Mouse (Mus musculus): ENCODE measurements around the gene Kcnk10. TPM values are rescaled to one million over a fixed set of nuclear protein-coding genes. Genes with fewer than 3 reads are reported as not detected.

Kcnk10 gene
- total and polyA plus RNA-seq, 3 experiments = 0.16 TPM; not detected in 2

DNA sequence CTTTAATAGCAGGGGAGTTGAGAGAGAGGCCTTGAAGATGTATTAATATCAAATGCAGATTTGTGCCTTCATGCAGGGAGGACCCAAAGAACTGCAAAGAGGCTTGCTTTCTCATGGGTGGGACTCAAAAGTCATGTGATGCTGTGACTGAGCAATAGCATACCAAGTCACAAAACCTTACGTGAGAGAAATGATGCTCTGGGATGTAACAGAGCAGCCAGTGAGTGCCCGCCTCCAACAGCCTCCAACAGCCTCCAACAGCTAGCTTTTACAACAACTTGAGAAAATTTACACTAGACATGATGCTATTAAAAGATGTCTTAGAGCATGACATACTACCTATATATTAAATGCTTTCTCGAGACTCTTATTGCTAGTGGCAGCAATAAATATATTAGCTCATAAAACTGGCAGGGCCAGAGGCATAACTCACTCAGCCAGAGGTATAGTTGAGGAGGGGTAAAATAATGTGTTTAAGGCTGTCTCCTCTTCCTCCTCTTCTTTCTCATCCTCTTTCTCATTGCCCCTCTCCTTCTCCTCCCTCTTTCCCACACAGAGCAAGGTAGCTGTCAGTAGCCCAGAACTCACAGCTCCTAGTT lies 36.9 kb upstream of the Kcnk10 start:
- no peak for ATAC-seq (ENCODE audit: extremely low read depth, insufficient number of reproducible peaks, low FRiP score, poor library complexity, severe bottlenecking)
- Histone ChIP-seq H3K36me3 (replicated peaks) (no peaks in the 10 kb centered on the region), H3K27me3 (ENCODE audit: insufficient read depth, low read length) (no peaks in the 10 kb centered on the region), H3K4me3 (ENCODE audit: low read depth, low read length) (no peak overlapping the region), H3K4me1 (ENCODE audit: insufficient read depth, low read depth, low read length) (no peaks in the 10 kb centered on the region), H3K9me3 (replicated peaks) (no peaks in the 10 kb centered on the region)
- no peak for TF ChIP-seq POLR2AphosphoS5 (IDR thresholded peaks at IDR 0.05; ENCODE audit: insufficient replicate concordance, low read depth, low read length)
- no peak for TF ChIP-seq CTCF (IDR thresholded peaks at IDR 0.05; ENCODE audit: low read depth, low read length)
- no peak for TF ChIP-seq GATA2 (IDR thresholded peaks at IDR 0.05; ENCODE audit: borderline replicate concordance, low read depth, low read length)
- no peak for TF ChIP-seq GATA1 (IDR thresholded peaks at IDR 0.05; ENCODE audit: borderline replicate concordance, low read length)
- no peak for TF ChIP-seq TAL1 (conservative IDR thresholded peaks at IDR 0.05; ENCODE audit: low read depth, low read length)
- no peak for DNase-seq (ENCODE audit: low spot score)

DNA sequence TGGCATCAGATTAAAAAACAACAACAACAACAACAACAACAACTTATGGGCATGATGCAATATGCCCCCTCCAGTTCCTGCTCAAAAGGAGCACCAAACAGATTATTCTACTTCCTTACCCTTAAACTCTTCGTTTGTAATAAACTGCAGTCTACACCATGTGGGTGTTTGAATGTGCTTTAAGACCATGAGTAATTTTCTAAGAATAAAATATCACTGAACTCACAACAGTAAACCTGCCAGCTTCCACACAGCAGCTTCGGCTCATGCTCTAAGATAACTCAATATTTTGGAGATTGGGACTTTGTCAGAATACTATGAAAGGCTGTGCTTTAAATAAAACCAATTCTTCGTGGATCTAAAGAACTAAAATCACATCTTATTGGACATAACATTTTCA lies 32.2 kb upstream of the Kcnk10 start:
- DNase-seq (ENCODE audit: low spot score) (no peak), ATAC-seq (ENCODE audit: extremely low read depth, insufficient number of reproducible peaks, low FRiP score, poor library complexity, severe bottlenecking) (no peak)
- H3K27me3 ChIP-seq (ENCODE audit: insufficient read depth, low read length) = no peaks in the 10 kb centered on the region
- TF ChIP-seq TAL1 (conservative IDR thresholded peaks at IDR 0.05; ENCODE audit: low read depth, low read length) (no peak), GATA2 (IDR thresholded peaks at IDR 0.05; ENCODE audit: borderline replicate concordance, low read depth, low read length) (no peak), POLR2AphosphoS5 (IDR thresholded peaks at IDR 0.05; ENCODE audit: insufficient replicate concordance, low read depth, low read length) (no peak), CTCF (IDR thresholded peaks at IDR 0.05; ENCODE audit: low read depth, low read length) (no peak), GATA1 (IDR thresholded peaks at IDR 0.05; ENCODE audit: borderline replicate concordance, low read length) (no peak)
- no peak overlapping the region for H3K4me3 ChIP-seq (ENCODE audit: low read depth, low read length)
- no peaks in the 10 kb centered on the region for H3K4me1 ChIP-seq (ENCODE audit: insufficient read depth, low read depth, low read length)
- no peaks in the 10 kb centered on the region for H3K9me3 ChIP-seq (replicated peaks)
- H3K36me3 ChIP-seq (replicated peaks) = no peaks in the 10 kb centered on the region

DNA sequence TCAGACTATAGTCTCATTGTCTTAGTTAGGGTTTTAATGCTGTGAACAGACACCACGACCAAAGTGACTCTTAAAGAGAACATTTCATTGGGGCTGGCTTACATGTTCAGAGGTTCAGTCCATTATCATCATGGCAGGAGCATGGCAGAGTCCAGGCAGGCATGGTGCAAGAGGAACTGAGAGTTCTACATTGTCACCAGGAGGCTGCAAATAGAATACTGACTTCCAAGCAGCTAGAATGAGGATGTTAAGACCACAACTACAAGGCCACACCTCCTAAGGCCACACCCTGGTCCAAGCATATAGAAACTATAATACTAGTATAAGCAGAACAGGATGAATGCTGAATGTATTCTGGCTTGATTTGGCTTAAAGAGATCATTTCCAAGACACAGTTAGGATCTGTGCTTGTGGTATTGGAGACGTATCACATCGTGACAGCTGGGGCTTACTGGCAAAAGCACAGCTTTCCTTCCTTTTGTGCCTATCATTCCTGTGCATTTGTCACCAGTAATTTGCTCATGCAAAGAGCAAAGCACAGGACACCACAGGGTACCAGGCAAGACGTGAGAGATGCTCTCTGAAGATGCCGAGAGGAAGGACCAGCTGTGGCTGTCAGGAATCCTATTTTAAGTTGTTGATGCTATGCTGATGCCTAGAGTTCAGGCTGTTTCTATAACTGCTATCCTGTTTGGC lies 28.6 kb upstream of the Kcnk10 start:
- H3K36me3 ChIP-seq (replicated peaks) = no peaks in the 10 kb centered on the region
- no peak overlapping the region for H3K4me3 ChIP-seq (ENCODE audit: low read depth, low read length)
- ATAC-seq (ENCODE audit: extremely low read depth, insufficient number of reproducible peaks, low FRiP score, poor library complexity, severe bottlenecking) = no peak
- TF ChIP-seq GATA1 (IDR thresholded peaks at IDR 0.05; ENCODE audit: borderline replicate concordance, low read length) = no peak
- TF ChIP-seq CTCF (IDR thresholded peaks at IDR 0.05; ENCODE audit: low read depth, low read length) = no peak
- no peak for TF ChIP-seq GATA2 (IDR thresholded peaks at IDR 0.05; ENCODE audit: borderline replicate concordance, low read depth, low read length)
- no peak for TF ChIP-seq POLR2AphosphoS5 (IDR thresholded peaks at IDR 0.05; ENCODE audit: insufficient replicate concordance, low read depth, low read length)
- no peak for TF ChIP-seq TAL1 (conservative IDR thresholded peaks at IDR 0.05; ENCODE audit: low read depth, low read length)
- DNase-seq (ENCODE audit: low spot score) = no peak
- no peaks in the 10 kb centered on the region for H3K27me3 ChIP-seq (ENCODE audit: insufficient read depth, low read length)
- H3K4me1 ChIP-seq (ENCODE audit: insufficient read depth, low read depth, low read length) = no peaks in the 10 kb centered on the region
- H3K9me3 ChIP-seq (replicated peaks) = no peaks in the 10 kb centered on the region

DNA sequence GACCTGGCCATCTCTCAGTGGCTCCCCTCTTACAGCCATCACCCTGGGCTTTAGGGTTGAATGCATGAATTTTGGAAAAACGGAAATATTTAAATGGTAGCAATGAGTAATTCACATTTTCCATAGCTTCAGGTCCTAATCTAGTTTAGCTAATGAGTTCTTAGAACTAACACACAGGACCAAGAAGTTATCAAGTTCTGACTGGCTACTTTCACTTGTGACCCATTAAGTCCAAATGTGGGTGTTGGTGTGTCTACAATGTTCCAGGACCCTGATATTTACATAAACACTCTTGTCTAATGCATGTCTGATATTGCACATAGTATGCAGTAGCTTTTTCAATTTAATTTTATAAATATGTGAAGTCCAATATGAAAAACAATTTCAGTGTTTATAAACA lies 27.2 kb upstream of the Kcnk10 start:
- Histone ChIP-seq H3K36me3 (replicated peaks) (no peaks in the 10 kb centered on the region), H3K4me1 (ENCODE audit: insufficient read depth, low read depth, low read length) (no peaks in the 10 kb centered on the region), H3K27me3 (ENCODE audit: insufficient read depth, low read length) (no peaks in the 10 kb centered on the region), H3K4me3 (ENCODE audit: low read depth, low read length) (no peak overlapping the region), H3K9me3 (replicated peaks) (no peaks in the 10 kb centered on the region)
- DNase-seq (ENCODE audit: low spot score) (no peak), ATAC-seq (ENCODE audit: extremely low read depth, insufficient number of reproducible peaks, low FRiP score, poor library complexity, severe bottlenecking) (no peak)
- TF ChIP-seq GATA2 (IDR thresholded peaks at IDR 0.05; ENCODE audit: borderline replicate concordance, low read depth, low read length) = no peak
- TF ChIP-seq POLR2AphosphoS5 (IDR thresholded peaks at IDR 0.05; ENCODE audit: insufficient replicate concordance, low read depth, low read length) = no peak
- no peak for TF ChIP-seq GATA1 (IDR thresholded peaks at IDR 0.05; ENCODE audit: borderline replicate concordance, low read length)
- TF ChIP-seq TAL1 (conservative IDR thresholded peaks at IDR 0.05; ENCODE audit: low read depth, low read length) = no peak

DNA sequence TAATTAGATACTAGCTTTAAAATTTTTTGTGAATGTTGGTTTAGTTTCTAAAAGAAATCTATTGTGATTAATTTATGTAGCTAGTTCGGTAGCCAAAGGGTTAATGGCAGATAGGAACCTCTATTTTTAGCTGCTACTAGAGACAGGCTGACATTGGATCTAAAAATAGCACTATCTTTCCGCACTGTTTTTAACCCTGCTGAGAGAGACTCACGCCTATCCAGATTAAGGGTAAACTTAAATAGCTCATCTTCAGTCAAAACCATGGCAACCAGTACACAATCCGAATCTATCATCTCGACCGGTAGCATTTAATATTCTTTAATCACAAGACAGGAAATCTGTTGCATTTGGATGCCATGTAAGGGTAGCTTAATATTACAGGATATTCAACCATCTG lies 24.0 kb upstream of the Kcnk10 start:
- DNase-seq (ENCODE audit: low spot score) = no peak
- no peak overlapping the region for H3K4me3 ChIP-seq (ENCODE audit: low read depth, low read length)

DNA sequence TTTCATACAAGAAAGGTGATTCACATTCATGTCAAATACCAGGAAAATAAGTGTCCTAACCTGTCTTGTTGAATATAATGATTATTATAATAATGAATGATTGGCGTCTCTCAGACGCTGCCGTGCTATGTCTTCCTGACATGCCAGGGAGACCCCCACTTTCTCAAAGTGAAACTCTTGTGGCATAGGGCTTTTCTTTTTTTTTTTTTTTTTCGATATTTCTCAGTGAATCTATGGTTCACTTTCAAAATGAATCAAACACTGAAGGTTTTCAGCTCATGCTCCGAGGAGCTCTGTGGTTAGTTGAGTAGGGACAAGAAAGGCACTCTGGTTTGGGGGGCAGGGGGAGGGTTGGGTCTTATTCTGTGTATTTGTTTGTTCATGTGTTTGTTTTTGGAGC lies 22.8 kb upstream of the Kcnk10 start:
- no peak for ATAC-seq (ENCODE audit: extremely low read depth, insufficient number of reproducible peaks, low FRiP score, poor library complexity, severe bottlenecking)
- TF ChIP-seq TAL1 (conservative IDR thresholded peaks at IDR 0.05; ENCODE audit: low read depth, low read length) = no peak
- TF ChIP-seq GATA1 (IDR thresholded peaks at IDR 0.05; ENCODE audit: borderline replicate concordance, low read length) = no peak
- TF ChIP-seq POLR2AphosphoS5 (IDR thresholded peaks at IDR 0.05; ENCODE audit: insufficient replicate concordance, low read depth, low read length) = no peak
- no peak for TF ChIP-seq CTCF (IDR thresholded peaks at IDR 0.05; ENCODE audit: low read depth, low read length)
- no peak for TF ChIP-seq GATA2 (IDR thresholded peaks at IDR 0.05; ENCODE audit: borderline replicate concordance, low read depth, low read length)
- Histone ChIP-seq H3K9me3 (replicated peaks) (no peaks in the 10 kb centered on the region), H3K27me3 (ENCODE audit: insufficient read depth, low read length) (no peaks in the 10 kb centered on the region), H3K36me3 (replicated peaks) (no peaks in the 10 kb centered on the region), H3K4me3 (ENCODE audit: low read depth, low read length) (no peak overlapping the region), H3K4me1 (ENCODE audit: insufficient read depth, low read depth, low read length) (no peaks in the 10 kb centered on the region)
- no peak for DNase-seq (ENCODE audit: low spot score)

More for the DNA sequence above, 24.0 kb upstream of the Kcnk10 start:
- H3K36me3 ChIP-seq (replicated peaks) = no peaks in the 10 kb centered on the region
- no peaks in the 10 kb centered on the region for H3K4me1 ChIP-seq (ENCODE audit: insufficient read depth, low read depth, low read length)
- no peaks in the 10 kb centered on the region for H3K9me3 ChIP-seq (replicated peaks)
- no peak; the same call in 1 of the 2 replicates for ATAC-seq (ENCODE audit: extremely low read depth, insufficient number of reproducible peaks, low FRiP score, poor library complexity, severe bottlenecking)
- H3K27me3 ChIP-seq (ENCODE audit: insufficient read depth, low read length) = no peaks in the 10 kb centered on the region
- TF ChIP-seq CTCF (IDR thresholded peaks at IDR 0.05; ENCODE audit: low read depth, low read length) = no peak

Measured in G1E (cell line).